Mouse (Mus musculus): Measurements from ENCODE around the gene Slc31a2.
A peak's percentile ranks its signal among the peaks of the same experiment; 100 is the strongest.

The Slc31a2 gene

DNA sequence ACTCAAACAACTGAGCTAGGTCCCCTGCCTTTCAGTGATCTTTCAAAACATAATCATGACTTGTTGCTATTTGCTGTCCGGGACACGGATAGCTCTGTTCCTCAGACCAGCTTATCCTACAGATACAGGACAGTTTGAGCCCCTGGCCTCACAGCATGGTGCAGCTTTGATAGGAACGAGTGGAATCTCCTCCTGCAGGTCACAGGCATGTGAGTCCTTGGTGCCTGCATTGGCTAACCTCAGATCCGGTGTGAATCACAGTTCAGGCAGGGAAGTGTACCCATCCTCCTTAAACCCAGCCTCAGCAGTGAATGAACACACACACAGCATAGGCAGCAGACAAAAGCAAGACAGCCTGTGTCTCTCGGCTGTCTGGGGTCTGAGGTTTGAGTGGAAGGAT, 19.0 kb downstream of the Slc31a2 start:
- peak; percentile 54 for DNase-seq (ENCODE audit: low read depth, low spot score)

DNA sequence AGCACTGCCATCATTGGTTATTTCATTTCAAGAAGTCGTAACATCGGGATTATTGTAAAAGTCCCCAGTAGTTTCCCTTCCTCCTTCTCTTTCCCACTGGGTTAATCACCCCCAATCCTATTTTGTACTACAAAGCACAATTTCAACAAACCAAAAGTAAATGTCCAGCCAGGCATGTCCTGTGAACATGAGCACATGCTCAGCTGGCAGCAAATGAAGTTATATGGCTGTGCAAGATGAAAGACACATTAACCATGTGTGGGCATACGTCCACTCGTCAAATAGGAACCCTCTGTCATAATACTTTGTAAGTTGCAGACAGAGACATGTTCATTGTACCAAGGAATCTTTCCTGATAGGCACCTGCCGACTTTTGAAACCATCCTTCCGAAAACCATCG, 20.6 kb downstream of the Slc31a2 start:
- no peak for DNase-seq (ENCODE audit: low read depth, low spot score)

DNA sequence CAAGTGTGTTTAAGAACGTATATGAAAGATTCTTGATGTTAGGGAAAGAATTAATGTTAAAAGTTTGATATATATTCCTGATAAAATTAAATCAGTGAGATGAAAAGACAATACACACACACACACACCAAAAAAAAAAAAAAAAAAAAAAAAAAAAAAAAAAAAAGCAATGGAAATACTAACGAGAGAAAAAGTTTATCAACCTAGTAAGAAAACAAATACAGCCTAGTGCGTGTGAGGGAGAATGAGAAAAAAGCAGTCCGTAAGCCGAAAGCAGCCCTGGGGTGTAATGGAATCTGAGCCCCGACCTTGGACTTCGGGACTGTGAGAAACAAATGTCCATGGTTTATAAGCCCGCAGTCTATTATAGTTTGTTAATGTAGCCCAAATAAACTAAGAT, 23.2 kb downstream of the Slc31a2 start:
- DNase-seq (ENCODE audit: low read depth, low spot score) = no peak

DNA sequence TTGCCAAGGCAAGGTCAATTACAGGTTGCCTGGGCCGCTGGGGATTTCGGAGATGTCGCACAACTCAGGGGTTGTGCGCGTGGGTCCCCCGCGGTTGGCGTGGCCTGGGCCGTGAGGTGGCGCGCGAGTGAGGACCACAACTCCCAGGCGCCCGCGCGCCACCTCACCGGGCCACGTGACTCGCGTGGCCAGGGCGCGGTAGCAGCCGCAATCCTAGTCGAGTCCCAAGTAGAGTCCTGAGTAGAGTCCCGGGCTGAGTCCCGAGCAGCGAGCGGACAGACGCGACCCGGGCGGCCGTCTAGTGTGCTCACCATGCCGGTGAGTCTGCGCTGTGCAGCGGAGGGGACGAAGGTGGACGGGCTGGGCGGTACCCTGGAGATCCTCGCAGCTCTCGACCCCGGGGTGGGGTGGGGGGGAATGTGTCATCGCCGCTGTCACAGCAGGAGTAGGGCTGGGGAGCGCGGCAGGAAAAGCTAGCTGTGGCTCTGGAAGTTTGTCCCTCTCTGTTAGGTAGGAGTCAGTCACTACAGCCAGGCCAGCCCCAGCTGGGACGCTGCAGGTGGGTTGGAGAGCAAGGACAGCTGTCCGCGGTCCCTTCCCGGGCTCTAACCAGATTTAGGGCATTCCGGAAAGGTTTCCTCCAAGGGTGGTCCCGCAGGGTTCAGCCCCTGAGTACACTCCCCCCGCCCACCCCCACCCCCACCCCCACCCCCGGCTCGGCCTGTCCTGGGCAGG, 24.1 kb downstream of the Slc31a2 start:
- DNase-seq (ENCODE audit: low read depth, low spot score) = peak; percentile 90

DNA sequence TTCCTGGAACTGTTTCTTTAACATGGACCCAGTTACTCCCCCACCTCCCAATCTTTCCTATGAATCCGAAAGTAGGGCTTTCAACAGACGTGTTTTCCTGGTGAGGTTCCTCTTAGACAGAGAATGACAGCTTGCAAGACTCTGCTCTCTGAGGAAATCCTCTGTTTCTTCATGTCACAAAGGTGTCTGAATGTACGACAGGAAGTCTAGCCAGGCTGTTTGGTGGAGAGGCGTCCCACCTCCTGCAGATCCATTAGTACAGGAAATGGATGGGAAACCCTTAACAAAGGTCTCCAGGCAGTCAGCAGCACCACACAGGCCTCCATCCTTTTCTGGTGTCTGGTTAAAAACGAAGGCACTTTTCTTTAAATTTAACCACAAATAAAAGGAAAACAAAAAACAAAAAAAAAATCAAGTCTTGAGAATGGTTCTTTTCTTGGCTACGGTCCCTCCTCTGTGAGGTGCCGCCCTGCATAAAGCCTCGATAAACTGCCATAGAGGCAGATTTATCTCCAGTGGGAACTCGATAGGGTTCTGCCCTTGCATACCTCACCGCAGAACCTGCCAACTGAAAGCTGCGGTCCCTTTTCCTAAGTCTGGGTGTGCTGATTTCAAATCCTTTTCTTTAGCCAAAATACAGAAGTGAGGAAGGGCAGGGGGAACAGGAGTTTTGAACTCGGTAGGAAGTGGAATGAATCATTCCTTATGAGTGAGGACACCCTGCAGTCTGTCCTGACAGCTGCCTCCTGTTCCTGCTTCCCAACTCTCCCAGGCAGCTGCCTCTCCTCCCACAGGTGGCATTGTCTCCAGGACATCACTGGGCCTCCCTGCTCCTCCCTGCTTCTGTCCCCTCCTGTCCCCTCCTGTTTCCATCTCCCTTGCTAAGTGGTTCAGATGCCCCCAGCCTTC, 24.9 kb downstream of the Slc31a2 start:
- peak; percentile 92 for DNase-seq (ENCODE audit: low read depth, low spot score)

DNA sequence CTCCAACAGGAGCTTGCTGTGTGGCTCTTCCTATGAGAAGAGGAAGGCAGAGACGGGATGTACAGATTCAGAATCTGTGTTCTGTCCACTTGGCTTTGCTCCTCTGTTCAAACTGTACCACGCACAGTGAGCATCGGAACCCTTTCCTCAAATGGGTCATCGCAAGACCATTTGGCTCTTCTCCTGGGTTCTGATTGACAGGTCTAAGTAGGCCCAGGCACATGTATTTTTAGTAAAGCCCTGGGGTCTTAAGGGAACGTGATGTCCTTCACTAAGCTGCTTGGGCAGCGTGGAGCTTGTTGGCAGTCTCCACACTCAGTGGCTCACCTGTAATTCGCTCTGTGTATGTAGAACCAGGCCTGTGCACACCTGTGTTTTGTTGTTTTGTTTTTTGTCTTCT, 26.9 kb downstream of the Slc31a2 start:
- no peak for DNase-seq (ENCODE audit: low read depth, low spot score)

DNA sequence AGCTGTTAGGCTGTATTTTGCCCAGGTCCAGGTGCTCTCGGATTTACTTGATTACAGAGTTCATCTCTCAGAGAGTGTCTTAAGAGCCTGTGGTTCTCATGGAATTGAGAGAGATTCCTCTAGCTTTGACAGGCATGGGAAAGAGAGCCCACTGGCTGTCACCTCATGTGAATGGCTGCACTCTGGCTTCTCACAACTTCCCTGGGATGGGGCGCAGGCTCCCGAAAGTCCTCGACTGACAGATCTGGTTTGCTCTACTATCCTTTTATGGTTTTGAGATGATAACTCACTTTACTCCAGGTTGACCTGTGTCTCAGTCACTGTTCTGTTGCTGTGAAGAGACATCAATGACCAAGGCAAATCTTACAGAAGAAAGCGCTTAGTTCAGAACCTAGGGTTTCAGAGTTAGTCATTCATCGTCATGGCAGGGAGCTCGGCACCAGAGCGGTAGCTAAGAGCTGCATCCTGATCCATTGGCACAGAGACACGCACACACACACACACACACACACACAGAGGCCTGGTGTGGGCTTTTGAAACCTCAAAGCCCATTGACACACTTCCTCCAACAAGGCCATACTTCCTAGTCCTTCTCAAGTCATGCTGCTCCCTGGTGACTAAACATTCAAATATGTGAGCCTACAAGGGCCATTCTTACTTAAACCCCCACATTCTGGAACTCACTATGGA, 28.6 kb downstream of the Slc31a2 start:
- DNase-seq (ENCODE audit: low read depth, low spot score) = peak; percentile 30

DNA sequence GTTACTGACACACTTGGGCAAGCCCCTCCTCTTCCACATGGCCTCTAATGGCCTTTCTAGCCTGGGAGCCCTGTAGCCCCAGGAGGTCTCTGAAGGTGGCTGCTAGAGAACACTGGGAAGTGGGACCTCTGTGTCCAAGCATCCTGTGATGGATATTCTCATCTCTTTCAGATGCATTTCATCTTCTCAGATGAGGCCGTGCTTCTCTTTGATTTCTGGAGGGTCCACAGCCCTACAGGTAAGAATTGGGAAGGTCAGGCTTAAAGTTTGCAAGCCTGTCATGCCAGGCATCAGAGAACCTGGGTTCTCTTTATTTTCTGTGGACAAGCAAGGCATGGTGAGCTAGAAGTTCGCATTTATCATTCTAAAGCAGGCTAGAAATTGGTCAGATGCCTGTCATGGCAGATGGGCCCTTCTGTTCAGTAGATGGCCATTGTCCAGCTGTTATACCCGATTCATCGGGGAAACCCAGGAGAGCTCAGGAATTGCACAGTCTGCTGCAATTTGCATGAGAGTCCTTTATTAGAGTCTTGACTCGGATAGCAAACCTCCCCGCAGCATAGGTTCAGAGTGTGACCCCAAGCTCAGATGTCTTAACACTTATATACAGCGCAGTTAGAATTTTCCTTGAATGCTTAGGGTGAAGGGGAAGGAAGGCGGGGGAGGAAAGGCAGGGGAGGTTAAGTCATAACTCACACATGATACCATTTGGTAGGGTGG, 30.3 kb downstream of the Slc31a2 start:
- no peak for DNase-seq (ENCODE audit: low read depth, low spot score)

DNA sequence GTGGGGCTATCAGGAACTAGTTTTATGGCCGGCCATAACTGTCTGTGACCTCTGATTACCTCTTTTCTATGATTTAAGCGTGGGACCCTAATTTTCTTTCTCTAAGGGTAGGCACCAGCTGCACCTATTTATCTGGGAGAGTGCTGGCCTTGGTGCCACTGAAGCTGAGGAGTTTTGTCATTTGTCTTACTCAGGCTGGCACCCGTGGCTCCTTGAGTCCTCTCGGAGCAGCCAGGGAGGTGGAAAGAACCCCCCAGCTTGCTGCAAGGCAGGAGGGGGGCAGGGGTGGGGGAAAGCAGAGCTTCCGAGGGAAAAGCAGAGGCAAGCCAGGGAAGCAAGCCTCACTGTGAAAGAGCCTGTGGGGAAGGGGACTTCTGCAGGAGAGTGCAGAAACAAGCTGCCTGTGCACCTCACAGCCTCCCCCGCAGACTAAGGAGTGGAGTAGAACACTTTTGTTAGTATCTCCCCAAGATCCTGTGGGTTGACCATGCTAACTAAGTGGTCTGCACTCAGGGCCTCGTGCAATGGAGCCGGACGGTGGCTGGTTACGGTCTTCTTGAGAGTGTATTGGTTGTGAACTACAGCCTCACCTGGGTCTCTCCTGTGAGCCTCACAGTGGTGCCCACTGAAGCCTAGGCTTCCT, 31.0 kb downstream of the Slc31a2 start:
- no peak for DNase-seq (ENCODE audit: low read depth, low spot score)

DNA sequence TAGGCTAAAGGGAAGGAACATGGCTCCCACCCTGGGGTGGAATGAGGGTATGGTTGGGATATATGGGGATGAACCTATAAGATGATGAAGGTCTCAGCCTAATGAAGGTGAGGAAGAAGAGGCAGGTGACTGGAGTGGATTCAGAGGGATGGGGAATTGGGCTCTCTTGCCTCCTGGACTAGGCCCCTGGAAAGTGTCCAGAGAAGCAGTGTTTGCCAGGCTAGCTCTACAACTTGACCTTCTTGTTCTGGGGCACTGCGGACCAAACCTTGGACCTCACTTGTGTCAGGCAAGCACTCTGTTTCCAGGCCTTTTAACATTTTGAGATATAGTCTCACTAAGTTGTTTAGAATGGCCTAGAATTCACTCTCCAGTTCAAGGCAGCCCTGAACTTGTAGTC, 32.4 kb downstream of the Slc31a2 start:
- no peak for DNase-seq (ENCODE audit: low read depth, low spot score)

DNA sequence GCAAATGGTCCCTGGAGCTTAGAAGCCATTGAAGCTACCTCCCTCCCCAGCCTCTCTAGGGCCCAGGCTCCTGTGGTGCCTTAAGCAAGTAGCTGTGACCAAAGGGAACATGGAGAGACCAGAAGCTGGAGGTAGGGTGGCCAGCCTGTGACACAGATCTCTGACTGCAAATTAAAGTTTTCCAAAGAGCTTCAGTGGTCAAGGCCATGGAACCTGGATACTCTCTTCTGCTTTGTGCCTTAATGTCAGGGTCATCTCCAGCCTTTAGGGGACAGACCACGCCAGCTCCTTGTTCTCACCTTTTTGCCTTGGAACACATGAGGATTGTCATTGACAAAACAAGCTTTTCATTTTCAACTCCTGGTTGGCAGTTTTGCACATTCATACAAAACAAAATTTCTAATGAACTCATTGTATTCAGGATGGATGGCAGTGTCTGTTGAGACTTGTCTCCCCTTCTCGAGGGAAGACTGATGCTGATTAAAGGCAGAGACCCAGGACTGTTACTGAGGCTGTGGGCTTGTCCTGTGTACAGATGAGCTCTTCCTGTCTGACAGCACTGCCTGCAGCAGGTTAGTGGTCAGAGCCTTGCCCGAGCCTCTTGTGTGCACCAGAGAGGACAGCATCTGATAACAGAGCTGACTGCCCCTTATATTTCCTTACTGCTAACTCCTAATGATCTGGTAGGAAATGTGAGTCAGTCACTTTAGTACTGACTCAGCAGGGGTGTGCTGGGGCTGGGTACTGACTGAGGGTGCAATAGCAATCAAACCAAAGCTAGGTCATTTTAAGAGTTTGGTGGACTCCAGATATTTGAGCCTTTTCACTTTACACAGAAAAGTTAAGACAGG, 35.1 kb downstream of the Slc31a2 start:
- DNase-seq (ENCODE audit: low read depth, low spot score) = no peak

DNA sequence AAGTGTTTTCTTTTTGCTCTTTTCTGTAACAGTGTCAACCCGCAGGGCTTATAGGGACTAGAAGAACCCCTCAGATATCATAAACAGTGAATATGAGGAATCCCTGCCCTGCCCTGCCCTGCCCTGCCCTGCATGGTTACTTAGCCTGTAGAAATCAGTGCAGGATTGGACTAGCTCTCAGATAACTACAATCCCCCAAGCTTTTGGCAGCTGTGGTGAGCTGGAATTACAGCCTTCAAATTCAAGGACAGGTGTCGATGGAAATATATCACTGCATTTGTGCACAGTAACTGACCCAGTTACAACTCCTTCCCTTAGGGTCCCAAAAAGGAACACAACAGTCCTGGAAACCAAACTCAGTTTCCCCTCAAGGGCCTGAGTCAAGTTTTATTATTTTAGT, 37.6 kb downstream of the Slc31a2 start:
- no peak for DNase-seq (ENCODE audit: low read depth, low spot score)

DNA sequence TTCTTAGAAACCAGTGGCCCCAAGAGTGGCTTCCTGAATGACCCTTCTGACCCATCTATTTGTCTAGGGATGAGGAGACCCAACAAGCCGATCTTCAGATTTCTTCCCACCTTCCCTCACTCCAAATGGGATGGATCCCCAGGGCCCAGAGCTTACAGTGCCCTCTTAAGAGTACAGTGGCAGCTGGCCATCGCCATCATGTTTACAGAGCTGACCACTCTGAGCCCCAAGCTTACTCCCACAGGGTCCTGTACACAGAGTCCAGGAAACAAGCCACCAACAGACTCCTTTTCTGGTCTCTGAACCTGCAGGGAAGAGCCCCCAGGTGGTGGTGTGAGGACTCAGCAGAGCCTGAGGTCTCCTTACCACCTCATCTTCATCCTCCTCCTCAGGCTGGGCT, 40.4 kb downstream of the Slc31a2 start:
- no peak for DNase-seq (ENCODE audit: low read depth, low spot score)

DNA sequence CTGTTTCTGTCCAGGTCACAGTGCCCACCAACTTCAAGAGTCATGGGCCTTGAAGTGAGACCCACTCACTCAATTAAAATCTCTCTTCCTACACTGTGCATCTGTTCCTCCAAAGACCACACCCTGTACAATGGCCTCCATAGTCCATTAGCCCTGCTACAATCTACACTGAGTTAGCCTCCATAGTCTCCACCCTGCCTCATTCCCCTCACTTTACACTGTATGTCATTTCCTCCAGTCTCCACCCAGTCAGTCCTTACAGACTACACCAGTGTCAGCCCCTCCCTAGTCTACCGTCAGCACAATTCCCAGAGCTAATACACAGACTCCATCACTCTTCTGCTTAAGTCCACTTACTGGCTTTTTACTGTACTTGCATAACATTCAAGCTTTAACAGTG, 40.9 kb downstream of the Slc31a2 start:
- DNase-seq (ENCODE audit: low read depth, low spot score) = no peak

DNA sequence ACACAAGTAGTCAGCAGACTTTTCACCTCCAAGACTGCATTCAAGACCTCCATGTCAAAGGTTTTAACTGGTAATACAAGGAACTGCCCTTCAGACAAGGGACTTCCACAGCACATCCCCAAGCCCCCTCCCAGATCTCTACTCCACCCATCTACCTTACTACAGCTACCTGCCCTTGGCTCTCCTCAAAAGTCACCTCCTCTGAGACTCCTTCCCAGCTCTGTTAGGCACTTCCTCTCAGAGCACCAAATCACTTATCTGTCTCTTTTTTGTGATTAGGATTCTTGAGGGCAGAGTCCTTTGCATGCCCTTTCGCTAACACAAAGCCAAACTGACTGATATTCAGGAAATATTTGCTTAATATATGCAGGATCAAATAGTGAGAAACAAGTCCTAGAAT, 43.9 kb downstream of the Slc31a2 start:
- peak; percentile 34 for DNase-seq (ENCODE audit: low read depth, low spot score)

DNA sequence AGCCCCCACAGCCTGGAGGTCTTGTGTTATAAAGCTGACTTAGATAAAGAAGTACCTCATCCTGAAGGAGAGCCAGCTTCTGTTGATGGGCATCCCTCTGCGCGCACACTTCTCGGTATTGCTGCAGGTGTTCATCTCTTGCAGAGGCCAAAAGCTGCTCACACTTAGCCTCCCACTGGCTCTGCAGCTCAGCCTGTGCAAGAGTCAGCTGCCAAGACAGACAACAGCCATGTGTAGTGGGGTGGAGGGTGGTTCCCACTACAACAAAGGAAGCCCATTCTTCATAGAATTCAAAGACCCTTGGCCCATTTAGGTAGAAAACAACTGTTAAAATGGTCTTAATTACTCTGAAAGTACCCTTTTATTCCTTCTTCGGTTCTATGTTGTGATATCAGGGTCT, 44.5 kb downstream of the Slc31a2 start:
- peak; percentile 58 for DNase-seq (ENCODE audit: low read depth, low spot score)

DNA sequence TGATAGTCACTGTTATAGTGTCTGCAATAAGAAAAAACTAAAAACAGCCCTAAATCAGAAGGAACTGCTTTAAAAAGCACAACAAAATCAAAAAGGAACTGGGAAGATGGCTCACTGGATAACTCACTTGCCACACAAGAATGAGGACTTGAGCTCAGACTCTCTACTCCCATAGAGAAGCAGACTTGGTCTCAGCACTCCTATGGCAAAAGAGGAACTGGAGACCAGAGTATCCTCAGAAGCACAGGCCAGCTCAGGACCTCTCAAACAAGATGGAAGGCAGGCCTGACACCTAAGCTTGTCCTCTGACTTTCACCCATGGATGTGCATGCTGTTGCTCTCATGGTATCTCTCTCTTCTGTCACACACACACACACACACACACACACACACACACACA, 46.0 kb downstream of the Slc31a2 start:
- no peak for DNase-seq (ENCODE audit: low read depth, low spot score)

DNA sequence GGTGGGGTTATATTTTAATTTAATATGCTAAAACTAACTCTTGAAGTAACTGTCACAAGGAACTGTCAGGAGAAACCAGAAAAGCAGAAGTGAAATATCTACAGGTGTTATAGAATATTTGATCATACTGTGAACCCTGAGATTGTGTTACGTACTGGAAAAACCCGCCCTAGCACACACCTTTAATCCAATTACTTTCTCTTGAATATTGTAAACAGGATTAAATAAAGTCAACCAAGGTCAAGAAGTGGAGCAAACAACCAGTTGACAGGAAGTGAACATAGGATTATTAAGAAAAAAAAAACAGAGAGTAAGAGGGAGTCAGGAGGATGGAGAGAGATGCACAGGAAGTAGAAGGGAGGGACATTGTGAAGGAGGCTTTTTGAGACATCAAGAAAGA, 50.5 kb downstream of the Slc31a2 start:
- no peak for DNase-seq (ENCODE audit: low read depth, low spot score)

DNA sequence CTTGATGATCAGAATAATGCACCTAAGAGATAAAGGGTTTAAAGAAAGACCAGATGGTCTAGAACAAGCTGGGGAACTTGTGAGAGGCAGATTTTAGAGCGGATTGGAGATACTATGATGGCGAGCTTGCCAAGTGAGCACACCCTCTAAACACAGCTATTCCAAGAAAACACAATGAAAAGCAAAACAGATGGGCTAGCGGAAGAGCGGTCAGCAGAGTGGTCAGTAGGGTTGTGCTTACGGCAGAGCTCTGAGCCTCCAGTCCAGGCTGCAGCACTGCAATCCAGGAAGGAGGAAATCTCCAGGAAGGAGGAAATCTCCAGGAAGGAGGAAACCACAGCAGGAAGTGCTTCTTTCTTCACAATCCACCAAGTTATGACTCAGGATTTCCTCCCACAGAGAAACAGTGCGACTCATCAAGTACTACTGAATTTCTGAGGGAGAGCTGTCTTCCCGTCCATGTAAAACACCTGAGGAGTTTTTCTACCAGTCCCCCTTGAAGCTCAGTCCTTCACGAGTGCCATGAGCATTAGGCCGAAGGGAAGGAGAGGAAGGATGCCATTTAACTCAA, 51.4 kb downstream of the Slc31a2 start:
- DNase-seq (ENCODE audit: low read depth, low spot score) = no peak

DNA sequence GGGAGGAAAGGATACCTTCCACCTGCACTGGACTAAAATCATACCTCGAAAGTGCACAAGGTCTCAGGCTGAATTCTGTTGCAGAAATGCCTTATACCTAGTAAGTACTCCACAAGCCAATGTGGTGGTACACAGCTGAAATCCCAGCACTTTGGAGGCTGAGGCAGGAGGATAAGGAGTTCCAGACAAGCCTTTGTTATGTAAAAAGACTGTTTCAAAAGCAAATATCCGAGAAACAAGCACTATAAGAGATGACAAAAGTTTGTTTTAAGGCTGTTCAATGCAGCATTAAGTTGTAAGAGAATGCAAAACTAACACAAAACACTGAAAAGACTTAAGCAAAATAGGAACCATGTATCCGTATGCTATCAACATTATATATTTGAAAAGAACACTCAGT, 52.2 kb downstream of the Slc31a2 start:
- peak; percentile 68 for DNase-seq (ENCODE audit: low read depth, low spot score)

Data from R1 (cell line).